Mouse (Mus musculus) intestine, postnatal 0 days (tissue): ENCODE measurements around the gene Nms. TPM values are rescaled to one million over a fixed set of nuclear protein-coding genes. Genes with fewer than 3 reads are reported as not detected.
A peak's percentile ranks its signal among the peaks of the same experiment; 100 is the strongest.

Experiments
- ATAC-seq: fragments of 200-750 bp; cut with Nextera tagmentation; 2 replicates; pipeline ENCODE4 v1.8.0; 2017; ENCODE audit warnings: mild to moderate bottlenecking, moderate TSS enrichment, moderate library complexity
- H3K27ac ChIP-seq: fragments of 300-500 bp; sonication (generic); 2 replicates; pipeline ENCODE4 v1.5.1; 2014; ENCODE audit warnings: mild to moderate bottlenecking, low read depth, low read length, moderate library complexity
- H3K27me3 ChIP-seq: fragments of 300-500 bp; sonication (generic); replicated peaks from 2 replicates; pipeline ENCODE4 v1.6.1; 2014; ENCODE audit warnings: low read length, mixed read lengths; ENCODE audit not compliant: control insufficient read depth, insufficient read depth
- H3K36me3 ChIP-seq: fragments of 300-500 bp; sonication (generic); 2 replicates; pipeline ENCODE4 v1.6.1; 2014; ENCODE audit warnings: mild to moderate bottlenecking, moderate library complexity; ENCODE audit not compliant: control insufficient read depth, insufficient read depth
- H3K4me1 ChIP-seq: fragments of 300-500 bp; sonication (generic); replicated peaks from 2 replicates; pipeline ENCODE4 v1.6.1; 2014; ENCODE audit warnings: antibody characterized with exemption, low read length, mixed read lengths; ENCODE audit not compliant: control insufficient read depth, insufficient read depth
- H3K4me2 ChIP-seq: fragments of 300-500 bp; sonication (generic); replicated peaks from 2 replicates; pipeline ENCODE4 v1.6.1; 2014; ENCODE audit warnings: low read depth, mild to moderate bottlenecking, moderate library complexity
- H3K4me3 ChIP-seq: fragments of 300-500 bp; sonication (generic); 2 replicates; pipeline ENCODE4 v1.5.1; 2014; ENCODE audit warnings: low read depth, low read length
- H3K9ac ChIP-seq: fragments of 300-500 bp; sonication (generic); 2 replicates; pipeline ENCODE4 v1.6.1; 2014; ENCODE audit warnings: mild to moderate bottlenecking, low read depth, low read length
- H3K9me3 ChIP-seq: fragments of 300-500 bp; sonication (generic); 2 replicates; pipeline ENCODE4 v1.6.1; 2016; ENCODE audit warnings: mixed run types; ENCODE audit not compliant: control insufficient read depth
- CTCF ChIP-seq: sonication (generic); IDR thresholded peaks from 2 replicates; pipeline ENCODE4 v1.5.1; 2016; ENCODE audit warnings: low read depth, mild to moderate bottlenecking, control low read depth, antibody characterized with exemption, moderate library complexity
- WGBS: fragments of 180-500 bp; shearing (Covaris S2); extraction: QIAGEN DNeasy Blood & Tissue Kit; methylation state at CpG from one replicate; pipeline ENCODE4 v1.1.7; 2014; 5-methylcytosine and 5-hydroxymethylcytosine counted together
- polyA plus RNA-seq: library from polyadenylated mRNA; unstranded; fragments of >200 nt; fragmentation: Nextera tagmentation; extraction: Ambion mirVana; gene quantifications from 2 replicates; pipeline ENCODE4 v1.2.1, GENCODE M21; 2015

Nms gene
- polyA plus RNA-seq, 1 experiment from 2014 or later = not detected

GRCm38 (mm10) chr1:38969116-38969515, 30.2 kb downstream of the Nms start:
- Histone ChIP-seq H3K4me1 (no peaks in the 10 kb centered on the region), H3K27me3 (no peaks in the 10 kb centered on the region), H3K9me3 (no peaks in the 10 kb centered on the region), H3K9ac (no peak overlapping the region), H3K4me3 (no peak overlapping the region), H3K36me3 (no peaks in the 10 kb centered on the region), H3K4me2 (no peak overlapping the region), H3K27ac (no peak overlapping the region)
- WGBS = 93% methylated on average over 1 of the region's 1 CpGs
- no peak for ATAC-seq
- TF ChIP-seq CTCF = no peak

- no peak for ATAC-seq
- H3K4me1 ChIP-seq = no peaks in the 10 kb centered on the region
- no peaks in the 10 kb centered on the region for H3K36me3 ChIP-seq
- no peaks in the 10 kb centered on the region for H3K9me3 ChIP-seq
- H3K27ac ChIP-seq = no peak overlapping the region
- WGBS = 67% methylated on average over 3 of the region's 3 CpGs
- TF ChIP-seq CTCF = no peak
- no peaks in the 10 kb centered on the region for H3K27me3 ChIP-seq
- no peak overlapping the region for H3K9ac ChIP-seq
- H3K4me2 ChIP-seq = no peak overlapping the region
- no peak overlapping the region for H3K4me3 ChIP-seq
Measured at GRCm38 (mm10) chr1:38971712-38972111, 32.8 kb downstream of the Nms start.

- H3K27ac ChIP-seq = no peak overlapping the region
- no peaks in the 10 kb centered on the region for H3K36me3 ChIP-seq
- no peaks in the 10 kb centered on the region for H3K4me1 ChIP-seq
- no peak for ATAC-seq
- no peak overlapping the region for H3K4me3 ChIP-seq
- H3K9ac ChIP-seq = no peak overlapping the region
- H3K4me2 ChIP-seq = no peak overlapping the region
- H3K27me3 ChIP-seq = no peaks in the 10 kb centered on the region
- TF ChIP-seq CTCF = no peak
- H3K9me3 ChIP-seq = no peaks in the 10 kb centered on the region
- WGBS = 79% methylated on average over 9 of the region's 9 CpGs
Measured at GRCm38 (mm10) chr1:38972986-38973592, 34.1 kb downstream of the Nms start.

GRCm38 (mm10) chr1:38979953-38980352, 41.0 kb downstream of the Nms start:
- no peak overlapping the region for H3K4me2 ChIP-seq
- H3K27ac ChIP-seq = no peak overlapping the region
- H3K4me1 ChIP-seq = no peaks in the 10 kb centered on the region
- WGBS = 74% methylated on average over 7 of the region's 7 CpGs
- no peaks in the 10 kb centered on the region for H3K27me3 ChIP-seq
- H3K4me3 ChIP-seq = no peak overlapping the region
- no peaks in the 10 kb centered on the region for H3K9me3 ChIP-seq
- TF ChIP-seq CTCF = no peak
- H3K9ac ChIP-seq = no peak overlapping the region
- no peaks in the 10 kb centered on the region for H3K36me3 ChIP-seq
- no peak for ATAC-seq

- Histone ChIP-seq H3K4me3 (no peak overlapping the region), H3K9ac (no peak overlapping the region), H3K9me3 (no peaks in the 10 kb centered on the region), H3K4me1 (peaks cover 10% of the 10 kb centered on the region; the same call in 1 of the 2 replicates), H3K4me2 (no peak overlapping the region), H3K27me3 (no peaks in the 10 kb centered on the region), H3K27ac (no peak overlapping the region), H3K36me3 (no peaks in the 10 kb centered on the region)
- ATAC-seq = no peak
- TF ChIP-seq CTCF = no peak
- 22% methylated on average over 2 of the region's 2 CpGs for WGBS
Measured at GRCm38 (mm10) chr1:38983870-38984269, 44.9 kb downstream of the Nms start.

- 0 out of 2 replicates have a peak within 1 kb of the TSS, but pooled peaks have one; percentile 67 for H3K27ac ChIP-seq
- H3K9me3 ChIP-seq = no peaks in the 10 kb centered on the region
- WGBS = 94% methylated on average over 3 of the region's 3 CpGs
- no peaks in the 10 kb centered on the region for H3K27me3 ChIP-seq
- H3K36me3 ChIP-seq = no peaks in the 10 kb centered on the region
- H3K9ac ChIP-seq = no peak within 1 kb of the TSS
- peak within 1 kb of the TSS; percentile 70; the same call in 1 of the 2 replicates for H3K4me2 ChIP-seq
- no peak for TF ChIP-seq CTCF
- H3K4me1 ChIP-seq = peaks cover 10% of the 10 kb centered on the region; the same call in 1 of the 2 replicates
- no peak for ATAC-seq
- H3K4me3 ChIP-seq = no peak within 1 kb of the TSS
Measured at GRCm38 (mm10) chr1:38985308-38985707, 46.4 kb downstream of the Nms start, which contains the start of gene Pdcl3. Gene Pdcl3 (plus strand): TSS chr1:38985608.
